Mouse (Mus musculus): ENCODE results near the gene Spata3. TPM values are rescaled to one million over a fixed set of nuclear protein-coding genes. Genes with fewer than 3 reads are reported as not detected.
A peak's percentile ranks its signal among the peaks of the same experiment; 100 is the strongest.
"Not testable (repeated sequence)": the region's sequence is repeated elsewhere in the genome, so short reads cannot be mapped to it uniquely, and the experiment has no call there.

Gene Spata3
- polyA plus RNA-seq, 1 experiment from 2014 or later: not detected

DNA sequence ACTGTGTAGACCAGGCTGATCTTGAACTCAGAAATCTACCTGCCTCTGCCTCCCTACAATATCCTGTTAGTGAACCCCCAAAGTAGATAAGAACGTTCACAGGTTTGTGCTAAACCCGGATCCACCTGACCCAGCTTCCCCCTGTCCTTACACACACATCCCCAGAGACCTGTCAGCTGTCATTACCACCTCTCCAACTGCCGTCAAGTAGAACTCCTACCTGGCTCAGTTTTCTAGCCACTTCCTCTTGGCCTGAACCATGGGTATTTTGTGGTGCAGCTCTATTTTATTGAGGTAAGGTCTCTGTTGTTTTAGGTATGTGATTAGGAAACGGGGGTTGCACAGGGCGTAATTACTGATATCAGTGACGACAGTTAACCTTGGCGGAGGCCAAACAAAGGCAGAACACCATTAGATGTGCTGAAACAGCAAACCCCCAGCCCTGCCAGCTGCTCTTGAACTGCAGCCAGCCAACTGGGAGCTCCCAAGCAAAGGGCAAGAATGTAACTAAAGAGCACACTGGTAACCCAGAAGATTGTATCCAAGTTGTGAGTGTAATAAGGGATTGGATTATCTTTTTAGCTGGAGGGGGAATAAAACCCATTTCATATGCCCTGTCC lies 34.8 kb upstream of the Spata3 start:
- no peak for TF ChIP-seq CTCF (IDR thresholded peaks at IDR 0.05; ENCODE audit: low read depth)
- 46% methylated on average over 7 of the region's 7 CpGs for WGBS
- H3K27me3 ChIP-seq (ENCODE audit: insufficient read depth, low read length): no peaks in the 10 kb centered on the region
- no peaks in the 10 kb centered on the region for H3K9me3 ChIP-seq (ENCODE audit: low read depth, low read length)
- H3K36me3 ChIP-seq (ENCODE audit: insufficient read depth): no peaks in the 10 kb centered on the region
- H3K4me2 ChIP-seq: no peak overlapping the region
- H3K4me1 ChIP-seq (ENCODE audit: insufficient read depth): no peaks in the 10 kb centered on the region
- no peak overlapping the region for H3K27ac ChIP-seq (ENCODE audit: low read depth)
- DNase-seq (peak; percentile 9), ATAC-seq (ENCODE audit: insufficient read depth) (no peak)
- no peak overlapping the region for H3K9ac ChIP-seq
- no peak overlapping the region for H3K4me3 ChIP-seq (ENCODE audit: low read depth, low read length)

DNA sequence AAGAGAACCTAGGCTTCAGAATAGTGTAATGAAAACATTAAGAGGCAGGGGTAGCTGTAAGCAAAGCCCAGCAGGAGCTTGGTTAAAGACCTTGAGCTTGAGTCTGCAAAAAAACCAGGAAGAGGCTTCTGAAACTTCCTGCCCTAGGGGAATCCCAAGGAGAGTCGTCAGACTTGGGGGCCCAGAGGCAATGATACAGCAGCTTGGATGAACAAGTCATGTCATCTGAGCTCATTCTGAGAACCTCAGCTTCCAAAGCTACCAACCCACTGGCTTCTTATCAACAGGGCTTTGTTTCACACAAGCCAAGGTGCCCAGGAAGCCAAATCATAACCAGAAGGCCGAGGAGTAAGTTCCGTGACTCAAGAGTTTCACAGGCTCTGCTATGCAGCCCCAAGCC lies 30.8 kb upstream of the Spata3 start:
- no peak for ATAC-seq (ENCODE audit: insufficient read depth)
- 66% methylated on average over 3 of the region's 3 CpGs for WGBS

DNA sequence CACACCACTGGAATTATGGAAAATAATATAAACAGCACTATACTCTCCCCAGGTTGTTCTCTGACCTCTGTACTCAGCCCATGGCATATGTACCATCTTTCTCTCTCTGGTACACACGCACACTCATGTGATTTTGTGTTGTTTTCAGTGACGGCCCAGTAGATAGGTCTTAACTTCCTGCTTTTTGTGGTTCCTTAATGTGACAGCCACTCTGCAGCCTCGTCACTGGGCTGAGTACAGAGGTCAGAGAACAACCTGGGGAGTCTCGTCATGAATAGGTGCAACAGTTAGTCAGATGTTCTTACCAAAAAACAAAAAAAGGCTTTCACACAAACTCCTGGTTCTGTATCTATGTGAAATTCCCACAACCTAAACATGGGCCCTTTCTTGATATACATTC lies 28.3 kb upstream of the Spata3 start:
- 58% methylated on average over 4 of the region's 4 CpGs for WGBS
- no peaks in the 10 kb centered on the region for H3K9me3 ChIP-seq (ENCODE audit: low read depth, low read length)
- ATAC-seq (ENCODE audit: insufficient read depth): no peak
- no peak for DNase-seq
- H3K9ac ChIP-seq: no peak overlapping the region
- H3K27ac ChIP-seq (ENCODE audit: low read depth): no peak overlapping the region
- no peaks in the 10 kb centered on the region for H3K36me3 ChIP-seq (ENCODE audit: insufficient read depth)
- H3K27me3 ChIP-seq (ENCODE audit: insufficient read depth, low read length): no peaks in the 10 kb centered on the region
- H3K4me1 ChIP-seq (ENCODE audit: insufficient read depth): no peaks in the 10 kb centered on the region
- no peak overlapping the region for H3K4me2 ChIP-seq
- no peak for TF ChIP-seq CTCF (IDR thresholded peaks at IDR 0.05; ENCODE audit: low read depth)
- no peak overlapping the region for H3K4me3 ChIP-seq (ENCODE audit: low read depth, low read length)

More for the DNA sequence above, 30.8 kb upstream of the Spata3 start:
- Histone ChIP-seq H3K4me1 (ENCODE audit: insufficient read depth) (no peaks in the 10 kb centered on the region), H3K4me2 (no peak overlapping the region), H3K36me3 (ENCODE audit: insufficient read depth) (no peaks in the 10 kb centered on the region), H3K9me3 (ENCODE audit: low read depth, low read length) (no peaks in the 10 kb centered on the region), H3K9ac (no peak overlapping the region), H3K27ac (ENCODE audit: low read depth) (no peak overlapping the region), H3K27me3 (ENCODE audit: insufficient read depth, low read length) (no peaks in the 10 kb centered on the region), H3K4me3 (ENCODE audit: low read depth, low read length) (no peak overlapping the region)
- TF ChIP-seq CTCF (IDR thresholded peaks at IDR 0.05; ENCODE audit: low read depth): no peak
- no peak for DNase-seq

DNA sequence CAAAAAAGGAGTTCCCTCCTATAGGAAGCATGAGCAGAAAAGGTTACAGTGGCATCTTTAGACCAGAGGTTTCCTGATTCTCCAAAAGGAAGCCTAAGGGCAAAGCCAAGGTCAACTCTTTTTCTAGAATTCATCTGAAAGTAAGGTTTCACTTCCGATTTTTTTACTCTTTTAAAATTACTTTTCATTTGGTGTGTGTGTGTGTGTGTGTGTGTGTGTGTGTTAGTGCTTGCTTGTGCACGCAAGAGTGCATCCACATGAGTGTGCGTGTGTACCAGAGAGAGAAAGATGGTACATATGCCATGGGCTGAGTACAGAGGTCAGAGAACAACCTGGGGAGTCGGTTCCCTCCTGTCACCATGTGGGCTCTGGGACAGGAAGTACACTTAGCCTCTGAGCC lies 27.7 kb upstream of the Spata3 start:
- WGBS: 80% methylated on average over 4 of the region's 4 CpGs
- H3K9ac ChIP-seq; H3K4me2 ChIP-seq; H3K4me3 ChIP-seq (ENCODE audit: low read depth, low read length); H3K9me3 ChIP-seq (ENCODE audit: low read depth, low read length); H3K36me3 ChIP-seq (ENCODE audit: insufficient read depth); H3K27me3 ChIP-seq (ENCODE audit: insufficient read depth, low read length); H3K27ac ChIP-seq (ENCODE audit: low read depth); DNase-seq; ATAC-seq (ENCODE audit: insufficient read depth); H3K4me1 ChIP-seq (ENCODE audit: insufficient read depth): not testable (repeated sequence)

DNA sequence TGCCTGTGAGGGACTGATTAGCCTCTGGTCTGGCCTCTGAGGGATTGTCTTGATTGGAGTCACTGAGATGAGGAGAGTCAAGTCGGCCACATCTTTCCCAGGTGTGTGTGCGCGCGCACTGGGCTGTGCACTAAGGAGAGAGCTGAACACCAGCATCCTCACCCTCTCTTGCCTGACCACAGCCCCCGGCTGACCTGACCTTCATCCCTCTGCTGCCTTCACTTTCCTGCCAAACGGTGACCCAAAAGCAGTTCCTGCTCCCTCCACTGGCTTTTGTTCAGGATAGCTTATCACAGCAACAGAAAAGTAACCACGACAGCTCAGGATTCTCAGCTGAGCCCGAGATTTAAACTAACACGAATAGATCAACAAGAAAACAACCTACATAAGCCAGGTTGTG lies 24.4 kb upstream of the Spata3 start:
- DNase-seq (no peak), ATAC-seq (ENCODE audit: insufficient read depth) (no peak)
- no peak overlapping the region for H3K9ac ChIP-seq
- no peaks in the 10 kb centered on the region for H3K4me1 ChIP-seq (ENCODE audit: insufficient read depth)
- no peaks in the 10 kb centered on the region for H3K27me3 ChIP-seq (ENCODE audit: insufficient read depth, low read length)
- no peak overlapping the region for H3K4me3 ChIP-seq (ENCODE audit: low read depth, low read length)
- H3K9me3 ChIP-seq (ENCODE audit: low read depth, low read length): no peaks in the 10 kb centered on the region
- no peak overlapping the region for H3K4me2 ChIP-seq
- no peak for TF ChIP-seq CTCF (IDR thresholded peaks at IDR 0.05; ENCODE audit: low read depth)
- WGBS: 73% methylated on average over 9 of the region's 9 CpGs
- no peak overlapping the region for H3K27ac ChIP-seq (ENCODE audit: low read depth)
- no peaks in the 10 kb centered on the region for H3K36me3 ChIP-seq (ENCODE audit: insufficient read depth)

DNA sequence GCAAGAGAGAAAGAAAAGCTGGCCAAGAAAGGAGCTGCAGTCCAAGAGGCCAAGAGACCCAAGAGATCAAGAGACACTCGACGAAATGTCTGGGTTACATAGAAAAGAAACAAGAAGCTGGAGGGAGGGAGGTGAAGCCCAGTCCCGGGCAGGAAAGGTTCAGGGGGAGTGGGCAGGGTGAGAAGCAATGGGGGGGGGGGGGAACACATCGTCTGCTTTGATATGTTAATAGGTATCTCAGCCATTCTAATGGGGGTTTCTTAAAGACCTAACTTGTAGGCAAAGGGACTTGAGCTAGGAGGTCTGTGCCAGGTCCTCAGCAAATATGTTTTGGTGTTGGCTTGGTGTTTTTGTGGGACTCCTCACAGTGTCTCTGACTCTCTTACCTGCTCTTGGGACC lies 23.1 kb upstream of the Spata3 start:
- H3K9me3 ChIP-seq (ENCODE audit: low read depth, low read length): no peaks in the 10 kb centered on the region
- no peak overlapping the region for H3K9ac ChIP-seq
- H3K36me3 ChIP-seq (ENCODE audit: insufficient read depth): no peaks in the 10 kb centered on the region
- H3K4me1 ChIP-seq (ENCODE audit: insufficient read depth): no peaks in the 10 kb centered on the region
- no peak overlapping the region for H3K4me3 ChIP-seq (ENCODE audit: low read depth, low read length)
- no peak overlapping the region for H3K27ac ChIP-seq (ENCODE audit: low read depth)
- DNase-seq: no peak
- H3K4me2 ChIP-seq: no peak overlapping the region
- no peaks in the 10 kb centered on the region for H3K27me3 ChIP-seq (ENCODE audit: insufficient read depth, low read length)
- ATAC-seq (ENCODE audit: insufficient read depth): no peak
- WGBS: 66% methylated on average over 4 of the region's 4 CpGs
- no peak for TF ChIP-seq CTCF (IDR thresholded peaks at IDR 0.05; ENCODE audit: low read depth)

DNA sequence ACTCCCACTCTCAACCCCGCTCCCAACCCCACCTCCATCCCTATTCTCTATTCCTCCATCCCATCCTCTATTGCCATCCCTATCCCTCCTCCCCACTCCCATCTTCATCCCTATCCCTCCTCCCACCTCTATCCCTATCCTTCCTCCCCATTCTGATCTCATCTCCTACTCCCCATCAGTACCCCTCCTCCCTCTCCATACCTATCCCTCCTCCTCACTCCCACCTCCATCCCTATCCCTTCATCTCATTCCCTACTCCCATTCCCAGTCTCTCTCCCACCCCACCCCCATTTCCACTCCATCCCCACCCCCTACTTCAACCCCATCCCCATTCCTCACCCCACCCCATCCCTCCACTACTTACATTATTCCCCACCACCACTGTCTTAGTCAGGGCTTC lies 19.4 kb upstream of the Spata3 start:
- Histone ChIP-seq H3K36me3 (ENCODE audit: insufficient read depth) (no peaks in the 10 kb centered on the region), H3K4me1 (ENCODE audit: insufficient read depth) (no peaks in the 10 kb centered on the region), H3K27ac (ENCODE audit: low read depth) (no peak overlapping the region), H3K4me2 (no peak overlapping the region), H3K9ac (no peak overlapping the region), H3K9me3 (ENCODE audit: low read depth, low read length) (no peaks in the 10 kb centered on the region), H3K27me3 (ENCODE audit: insufficient read depth, low read length) (no peaks in the 10 kb centered on the region), H3K4me3 (ENCODE audit: low read depth, low read length) (no peak overlapping the region)
- DNase-seq: no peak
- WGBS: 95% methylated on average over 1 of the region's 1 CpGs
- no peak for TF ChIP-seq CTCF (IDR thresholded peaks at IDR 0.05; ENCODE audit: low read depth)
- ATAC-seq (ENCODE audit: insufficient read depth): no peak

DNA sequence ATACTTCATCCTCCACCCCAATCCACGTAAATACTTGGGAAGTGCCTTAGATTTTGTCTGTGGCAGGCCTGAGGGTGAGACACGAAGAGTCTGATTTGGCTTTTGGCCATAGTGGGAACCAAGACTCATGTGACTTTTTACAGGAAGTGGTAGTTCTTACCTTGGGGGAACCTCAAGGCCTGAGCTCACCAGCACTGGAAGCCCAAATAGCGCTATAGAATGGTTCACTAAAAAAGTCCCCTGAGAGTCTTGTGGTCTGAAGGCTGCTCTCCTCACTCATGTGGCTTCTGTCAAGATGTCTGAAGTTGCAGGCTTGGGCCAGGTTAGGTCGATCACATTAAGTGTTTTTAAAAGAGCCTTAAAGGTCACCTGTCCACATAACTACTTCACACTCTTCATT lies 18.6 kb upstream of the Spata3 start:
- H3K4me3 ChIP-seq (ENCODE audit: low read depth, low read length): no peak overlapping the region
- no peak for ATAC-seq (ENCODE audit: insufficient read depth)
- H3K27me3 ChIP-seq (ENCODE audit: insufficient read depth, low read length): no peaks in the 10 kb centered on the region
- WGBS: 73% methylated on average over 4 of the region's 4 CpGs
- H3K9ac ChIP-seq: no peak overlapping the region
- no peak overlapping the region for H3K4me2 ChIP-seq
- H3K36me3 ChIP-seq (ENCODE audit: insufficient read depth): no peaks in the 10 kb centered on the region
- TF ChIP-seq CTCF (IDR thresholded peaks at IDR 0.05; ENCODE audit: low read depth): no peak
- no peak for DNase-seq
- H3K27ac ChIP-seq (ENCODE audit: low read depth): no peak overlapping the region
- no peaks in the 10 kb centered on the region for H3K9me3 ChIP-seq (ENCODE audit: low read depth, low read length)
- no peaks in the 10 kb centered on the region for H3K4me1 ChIP-seq (ENCODE audit: insufficient read depth)

All from lung, embryonic 14.5 days (tissue).